Mouse (Mus musculus) heart, embryonic 11.5 days (tissue): Measurements from ENCODE around the gene Sec13. TPM values are rescaled to one million over a fixed set of nuclear protein-coding genes. Genes with fewer than 3 reads are reported as not detected.
"Not testable (repeated sequence)": the region's sequence is repeated elsewhere in the genome, so short reads cannot be mapped to it uniquely, and the experiment has no call there.

Experiments
- ATAC-seq: fragments of 200-750 bp; cut with Nextera tagmentation; replicated peaks from 2 replicates; pipeline ENCODE4 v1.8.0; 2017; ENCODE audit warnings: moderate library complexity; ENCODE audit not compliant: insufficient number of reproducible peaks, low FRiP score, low TSS enrichment
- H3K27ac ChIP-seq: fragments of 300-500 bp; sonication (generic); 2 replicates; pipeline ENCODE4 v1.5.1; 2014; ENCODE audit warnings: mild to moderate bottlenecking, low read depth, low read length
- H3K27me3 ChIP-seq: fragments of 300-500 bp; sonication (generic); 2 replicates; pipeline ENCODE4 v1.6.1; 2014; ENCODE audit warnings: mild to moderate bottlenecking, low read length, mixed read lengths; ENCODE audit not compliant: control insufficient read depth, insufficient read depth
- H3K36me3 ChIP-seq: fragments of 300-500 bp; sonication (generic); 2 replicates; pipeline ENCODE4 v1.6.1; 2014; ENCODE audit warnings: mild to moderate bottlenecking, low read length, moderate library complexity, mixed read lengths; ENCODE audit not compliant: control insufficient read depth, insufficient read depth
- H3K4me1 ChIP-seq: fragments of 300-500 bp; sonication (generic); 2 replicates; pipeline ENCODE4 v1.6.1; 2014; ENCODE audit warnings: low read length; ENCODE audit not compliant: control insufficient read depth, insufficient read depth
- H3K4me2 ChIP-seq: fragments of 300-500 bp; sonication (generic); 2 replicates; pipeline ENCODE4 v1.6.1; 2014; ENCODE audit warnings: mild to moderate bottlenecking, moderate library complexity
- H3K4me3 ChIP-seq: fragments of 300-500 bp; sonication (generic); 2 replicates; pipeline ENCODE4 v1.5.1; 2014; ENCODE audit warnings: low read depth, low read length
- H3K9ac ChIP-seq: fragments of 300-500 bp; sonication (generic); 2 replicates; pipeline ENCODE4 v1.6.1; 2014; ENCODE audit warnings: mild to moderate bottlenecking, low read depth, low read length, moderate library complexity
- H3K9me3 ChIP-seq: fragments of 300-500 bp; sonication (generic); replicated peaks from 2 replicates; pipeline ENCODE4 v1.6.1; 2016; ENCODE audit warnings: low read length; ENCODE audit not compliant: control insufficient read depth
- WGBS: fragments of 180-500 bp; shearing (Covaris S2); extraction: QIAGEN DNeasy Blood & Tissue Kit; methylation state at CpG from one replicate; pipeline ENCODE4 v1.1.7; 2014; ENCODE audit not compliant: insufficient replicate concordance; 5-methylcytosine and 5-hydroxymethylcytosine counted together
- polyA plus RNA-seq: library from polyadenylated mRNA; unstranded; fragments of >200 nt; fragmentation: Nextera tagmentation; extraction: Ambion mirVana; gene quantifications from 2 replicates; pipeline ENCODE4 v1.2.1, GENCODE M21; 2014

The Sec13 gene
- polyA plus RNA-seq, 1 experiment from 2014 or later, result 246 TPM

DNA sequence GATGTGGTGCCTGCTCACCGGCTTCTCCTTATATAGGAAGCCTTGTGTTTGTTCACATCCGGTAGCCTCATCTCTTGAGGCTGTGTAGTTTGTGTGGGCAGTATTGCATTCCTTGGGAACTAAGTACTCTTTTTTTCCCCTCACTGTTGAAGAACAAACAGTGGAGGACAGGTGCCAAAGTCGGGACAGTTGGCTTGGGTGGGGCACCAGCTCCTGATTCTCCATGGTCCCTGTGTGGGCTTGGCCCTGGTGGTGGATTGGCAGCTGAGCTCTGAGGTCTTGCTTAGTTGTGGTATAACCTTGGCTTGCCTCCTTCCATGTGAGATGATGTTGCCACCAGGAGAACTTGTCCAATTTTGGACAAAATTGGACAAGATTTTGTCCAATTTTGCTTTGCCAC lies 20.7 kb downstream of the Sec13 start, which contains the start of gene Ghrl:
TSS of gene Ghrl (minus strand) at position 3 of the 400 bp plus-strand sequence.
- H3K36me3 ChIP-seq, result peaks cover 15% of the 10 kb centered on the region

DNA sequence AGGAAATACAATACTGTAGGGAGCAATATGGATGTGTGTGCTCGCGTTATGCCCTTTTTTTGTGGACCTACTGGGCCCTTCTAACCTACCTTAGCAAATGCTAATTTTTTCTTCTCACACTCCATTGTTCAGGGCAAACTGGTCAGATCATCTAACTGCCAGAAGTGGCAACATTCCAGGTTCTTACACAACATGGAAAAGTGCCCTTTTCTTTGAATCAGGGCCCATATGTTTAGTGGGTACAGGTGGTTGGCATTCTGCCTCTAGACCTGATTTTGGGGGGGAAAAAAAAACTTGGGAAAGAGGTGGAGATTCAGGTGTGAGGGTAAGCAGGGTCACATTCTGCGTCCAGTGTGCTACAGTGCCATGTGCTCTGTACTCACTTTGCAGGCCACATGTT lies 23.0 kb downstream of the Sec13 start:
- no peaks in the 10 kb centered on the region for H3K27me3 ChIP-seq
- H3K4me1 ChIP-seq, result no peaks in the 10 kb centered on the region
- WGBS, result 97% methylated on average over 3 of the region's 3 CpGs
- H3K9ac ChIP-seq, result no peak overlapping the region
- no peaks in the 10 kb centered on the region for H3K9me3 ChIP-seq
- no peak overlapping the region for H3K27ac ChIP-seq
- H3K4me2 ChIP-seq, result no peak overlapping the region
- H3K36me3 ChIP-seq, result peaks cover 19% of the 10 kb centered on the region
- ATAC-seq, result no peak
- H3K4me3 ChIP-seq, result no peak overlapping the region

More for the DNA sequence above, 20.7 kb downstream of the Sec13 start, which contains the start of gene Ghrl:
- WGBS, result 89% methylated on average over 3 of the region's 3 CpGs
- ATAC-seq, result no peak
- Histone ChIP-seq H3K9me3 (no peaks in the 10 kb centered on the region), H3K4me3 (no peak within 1 kb of the TSS), H3K27ac (no peak within 1 kb of the TSS), H3K4me1 (no peaks in the 10 kb centered on the region), H3K9ac (no peak within 1 kb of the TSS), H3K4me2 (no peak within 1 kb of the TSS), H3K27me3 (no peaks in the 10 kb centered on the region)

DNA sequence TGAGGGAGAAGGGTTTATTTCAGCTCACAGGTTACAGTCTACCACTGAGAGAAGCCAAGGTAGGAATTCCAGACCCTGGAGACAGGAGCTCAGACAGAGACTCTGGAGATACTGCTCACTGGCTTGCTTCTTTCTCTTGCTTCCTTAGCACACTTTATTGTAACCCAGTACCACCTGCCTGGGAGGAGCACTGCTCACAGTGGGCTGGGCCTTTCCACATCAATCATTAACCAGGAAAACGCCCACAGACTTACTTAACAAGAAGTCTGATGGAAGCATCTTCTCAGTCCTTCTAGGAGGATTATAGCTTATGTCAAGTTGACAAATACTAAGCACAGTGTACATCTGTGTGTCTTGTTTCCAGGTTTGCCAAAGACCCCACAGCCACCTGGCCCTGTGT lies 25.7 kb downstream of the Sec13 start:
- H3K9ac ChIP-seq, result no peak overlapping the region
- peaks cover 25% of the 10 kb centered on the region for H3K36me3 ChIP-seq
- H3K4me1 ChIP-seq, result no peaks in the 10 kb centered on the region
- H3K27me3 ChIP-seq, result no peaks in the 10 kb centered on the region
- ATAC-seq, result no peak
- no peaks in the 10 kb centered on the region for H3K9me3 ChIP-seq
- WGBS, result 72% methylated on average over 1 of the region's 1 CpGs
- H3K4me2 ChIP-seq, result no peak overlapping the region
- no peak overlapping the region for H3K4me3 ChIP-seq
- H3K27ac ChIP-seq, result no peak overlapping the region

- ATAC-seq, result no peak
- no peak overlapping the region for H3K4me2 ChIP-seq
- no peaks in the 10 kb centered on the region for H3K4me1 ChIP-seq
- H3K27ac ChIP-seq, result no peak overlapping the region
- WGBS, result 93% methylated on average over 2 of the region's 2 CpGs
- no peaks in the 10 kb centered on the region for H3K9me3 ChIP-seq
- no peaks in the 10 kb centered on the region for H3K27me3 ChIP-seq
- H3K4me3 ChIP-seq, result no peak overlapping the region
- H3K9ac ChIP-seq, result no peak overlapping the region
- peaks cover 29% of the 10 kb centered on the region for H3K36me3 ChIP-seq
Measured at GRCm38 (mm10) chr6:113714276-113714675, 26.3 kb downstream of the Sec13 start.

GRCm38 (mm10) chr6:113713389-113713788 lies 27.2 kb downstream of the Sec13 start:
- not testable (repeated sequence) for H3K4me2 ChIP-seq, H3K4me3 ChIP-seq, H3K27ac ChIP-seq, ATAC-seq, H3K9me3 ChIP-seq, H3K9ac ChIP-seq, H3K4me1 ChIP-seq, H3K27me3 ChIP-seq
- H3K36me3 ChIP-seq, result peaks cover 37% of the 10 kb centered on the region
- WGBS, result 87% methylated on average over 5 of the region's 5 CpGs

GRCm38 (mm10) chr6:113712718-113713117 lies 27.8 kb downstream of the Sec13 start:
- ATAC-seq, result no peak
- 91% methylated on average over 3 of the region's 3 CpGs for WGBS
- Histone ChIP-seq H3K4me1 (no peaks in the 10 kb centered on the region), H3K27ac (no peak overlapping the region), H3K9me3 (no peaks in the 10 kb centered on the region), H3K27me3 (no peaks in the 10 kb centered on the region), H3K9ac (no peak overlapping the region), H3K36me3 (peaks cover 39% of the 10 kb centered on the region), H3K4me2 (no peak overlapping the region), H3K4me3 (no peak overlapping the region)

- H3K36me3 ChIP-seq, result peaks cover 6% of the 10 kb centered on the region; the same call in 1 of the 2 replicates
- peak overlapping the region; percentile 85 for H3K4me3 ChIP-seq
- H3K27me3 ChIP-seq, result no peaks in the 10 kb centered on the region
- H3K4me1 ChIP-seq, result peaks cover 27% of the 10 kb centered on the region
- H3K27ac ChIP-seq, result peak overlapping the region; percentile 95
- under 1% methylated on average over 102 of the region's 113 CpGs for WGBS
- H3K9ac ChIP-seq, result peak overlapping the region; percentile 91
- H3K9me3 ChIP-seq, result no peaks in the 10 kb centered on the region
- H3K4me2 ChIP-seq, result peak overlapping the region; percentile 87
- ATAC-seq, result no peak
Measured at GRCm38 (mm10) chr6:113697222-113698205, 43.0 kb downstream of the Sec13 start.

DNA sequence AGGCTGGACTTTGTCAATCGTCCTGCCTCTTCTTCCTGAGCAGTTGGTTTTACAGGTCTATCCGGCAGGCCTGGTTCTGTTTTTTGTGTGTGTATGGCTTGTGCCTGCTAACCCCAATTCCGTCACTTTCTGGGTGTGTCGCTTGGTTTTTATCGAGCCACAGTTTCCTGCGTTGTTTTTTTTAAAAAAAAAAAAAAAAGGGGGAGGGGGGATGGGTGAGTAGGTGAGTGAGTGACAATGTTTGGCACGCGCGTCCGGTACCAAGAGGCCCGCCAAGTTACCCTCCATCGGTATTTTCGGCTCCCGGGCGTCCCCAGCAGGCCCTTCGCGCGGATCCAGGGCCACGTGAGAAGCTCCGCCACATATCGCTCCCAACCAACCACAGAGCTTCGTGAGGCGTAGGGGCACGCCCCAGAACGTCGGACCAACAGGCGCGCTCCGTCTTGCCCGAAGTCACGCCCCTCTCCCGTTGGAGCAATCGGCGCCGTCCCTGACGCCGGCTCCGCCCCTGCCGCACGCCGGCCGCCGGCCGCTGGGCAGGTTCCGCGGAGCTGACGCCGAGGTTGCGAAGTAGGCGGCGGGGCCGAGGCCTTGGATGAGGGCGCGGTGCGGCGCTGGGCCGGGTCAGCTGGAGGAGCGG lies 43.8 kb downstream of the Sec13 start, which contains the start of gene Tatdn2:
TSS of gene Tatdn2 (plus strand) at position 469 of the 640 bp plus-strand sequence.
- Histone ChIP-seq H3K27ac (peak within 1 kb of the TSS; percentile 95), H3K4me3 (peak within 1 kb of the TSS; percentile 85), H3K36me3 (peaks cover 4% of the 10 kb centered on the region; the same call in 1 of the 2 replicates), H3K9me3 (no peaks in the 10 kb centered on the region), H3K4me2 (peak within 1 kb of the TSS; percentile 87), H3K9ac (peak within 1 kb of the TSS; percentile 91), H3K4me1 (peaks cover 29% of the 10 kb centered on the region), H3K27me3 (no peaks in the 10 kb centered on the region)
- under 1% methylated on average over 55 of the region's 58 CpGs for WGBS
- peak; percentile 96 for ATAC-seq
